Mouse (Mus musculus) testis, adult 2 months (tissue): ENCODE results near the gene Gna13.

Source experiments
- CTCF ChIP-seq: fragments of 200-500 bp; IDR thresholded peaks from 2 replicates; pipeline ENCODE4 v1.5.1; 2012; ENCODE audit warnings: low read depth, mild to moderate bottlenecking, inconsistent platforms, low read length, moderate library complexity; ENCODE audit not compliant: control insufficient read depth, insufficient read depth, insufficient replicate concordance
- POLR2A ChIP-seq: fragments of 200-500 bp; IDR thresholded peaks from 2 replicates; pipeline ENCODE4 v1.6.1; 2012; ENCODE audit warnings: low read depth, mild to moderate bottlenecking, inconsistent platforms, low read length, moderate library complexity; ENCODE audit not compliant: control insufficient read depth

- TF ChIP-seq POLR2A (no peak), CTCF (no peak)
These were observed 26.7 kb upstream of the Gna13 start for GRCm38 (mm10) chr11:109335890-109336289.
